Mouse (Mus musculus): ENCODE measurements around the gene Mphosph10. TPM values are rescaled to one million over a fixed set of nuclear protein-coding genes. Genes with fewer than 3 reads are reported as not detected.
A peak's percentile ranks its signal among the peaks of the same experiment; 100 is the strongest.

The Mphosph10 gene
- polyA plus RNA-seq, 1 experiment = 9.3 TPM

DNA sequence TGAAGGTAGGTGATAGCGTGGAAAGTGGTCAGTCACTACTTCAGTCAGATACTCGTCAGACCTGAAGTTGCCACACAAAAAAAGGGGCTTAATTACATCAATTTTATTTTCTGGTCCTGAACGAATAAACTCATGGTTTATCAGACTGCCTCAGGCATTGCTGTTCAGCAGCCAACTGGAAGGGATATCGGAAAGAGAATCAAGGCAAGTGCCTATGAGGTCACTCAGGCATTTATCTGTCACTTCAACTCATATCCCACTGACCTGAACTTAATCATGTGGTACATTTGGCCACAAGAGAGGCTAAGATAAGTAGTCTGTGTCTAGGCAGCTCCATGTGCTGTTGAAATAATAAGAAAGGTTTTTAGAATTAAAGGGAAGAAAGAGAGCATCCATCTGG is 10.4 kb upstream of the Mphosph10 start:
- Histone ChIP-seq H3K79me2 (ENCODE audit: control insufficient read depth, insufficient read depth) (no peaks in the 10 kb centered on the region), H3K27me3 (ENCODE audit: control insufficient read depth, insufficient read depth, insufficient read length) (no peaks in the 10 kb centered on the region)

DNA sequence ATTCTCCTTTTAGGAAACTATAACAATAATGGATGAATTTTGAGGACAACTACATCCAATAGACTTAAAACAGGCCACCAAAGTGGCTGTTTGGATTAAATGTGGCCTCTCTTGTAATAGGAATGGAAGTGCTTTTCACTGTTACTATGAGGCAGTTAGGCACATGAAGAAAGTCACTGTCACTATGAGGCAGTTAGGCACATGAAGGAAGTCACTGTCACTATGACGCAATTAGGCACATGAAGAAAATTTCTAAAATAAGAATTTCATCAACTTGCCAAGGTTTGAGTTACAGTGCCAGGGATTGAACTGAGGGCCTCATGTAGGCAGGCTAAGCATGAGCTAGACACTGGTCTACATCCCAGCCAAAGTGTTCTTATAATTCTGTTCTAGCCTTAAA is 8.7 kb upstream of the Mphosph10 start:
- no peaks in the 10 kb centered on the region for H3K79me2 ChIP-seq (ENCODE audit: control insufficient read depth, insufficient read depth)
- H3K36me3 ChIP-seq (ENCODE audit: control insufficient read depth, insufficient read depth) = no peaks in the 10 kb centered on the region
- H3K79me3 ChIP-seq (ENCODE audit: low read depth) = no peaks in the 10 kb centered on the region
- no peak overlapping the region for H3K4me3 ChIP-seq (ENCODE audit: insufficient read depth, poor library complexity, severe bottlenecking)
- no peak overlapping the region for H3ac ChIP-seq (ENCODE audit: control insufficient read depth, insufficient read length, low read depth)
- no peaks in the 10 kb centered on the region for H3K27me3 ChIP-seq (ENCODE audit: control insufficient read depth, insufficient read depth, insufficient read length)
- TF ChIP-seq MAX (IDR thresholded peaks at IDR 0.05) (no peak), MYOD1 (IDR thresholded peaks at IDR 0.05; ENCODE audit: control insufficient read depth, insufficient read length, low read depth) (no peak), CTCF (IDR thresholded peaks at IDR 0.05; ENCODE audit: control insufficient read depth, insufficient read depth, insufficient read length) (no peak), USF1 (IDR thresholded peaks at IDR 0.05; ENCODE audit: low read depth) (no peak), CEBPB (IDR thresholded peaks at IDR 0.05; ENCODE audit: low read depth) (no peak), MYOG (IDR thresholded peaks at IDR 0.05; ENCODE audit: control insufficient read depth, extremely low read depth, insufficient read length) (no peak)

More for the DNA sequence above, 10.4 kb upstream of the Mphosph10 start:
- TF ChIP-seq CTCF (IDR thresholded peaks at IDR 0.05; ENCODE audit: control insufficient read depth, insufficient read depth, insufficient read length) (no peak), MYOD1 (IDR thresholded peaks at IDR 0.05; ENCODE audit: control insufficient read depth, insufficient read length, low read depth) (no peak), FOSL1 (IDR thresholded peaks at IDR 0.05; ENCODE audit: insufficient read depth, low read length, poor library complexity, severe bottlenecking) (no peak)
- H3K36me3 ChIP-seq (ENCODE audit: control insufficient read depth, insufficient read depth) = no peaks in the 10 kb centered on the region
- no peak overlapping the region for H3ac ChIP-seq (ENCODE audit: control insufficient read depth, insufficient read length, low read depth)
- no peaks in the 10 kb centered on the region for H3K79me3 ChIP-seq (ENCODE audit: low read depth)
- no peak overlapping the region for H3K4me3 ChIP-seq (ENCODE audit: insufficient read depth, poor library complexity, severe bottlenecking)

DNA sequence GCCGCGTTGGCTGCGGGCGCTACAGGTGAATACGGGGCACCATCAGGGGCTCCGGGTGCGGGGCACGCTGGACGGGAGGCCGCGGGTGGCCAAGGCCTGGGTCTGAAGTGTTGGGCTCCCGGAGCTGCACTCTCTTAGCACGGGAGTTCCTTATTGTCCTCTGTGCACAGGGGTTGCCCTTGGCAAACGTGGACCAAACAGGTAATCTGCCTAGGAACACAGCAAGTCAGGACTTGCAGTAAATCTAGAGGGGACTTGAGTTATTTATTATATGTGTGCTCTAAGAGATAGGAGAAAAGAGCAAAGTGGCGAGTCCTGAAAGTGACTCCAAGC is 717 bp upstream of the Mphosph10 start:
- TF ChIP-seq FOSL1 (IDR thresholded peaks at IDR 0.05; ENCODE audit: insufficient read depth, low read length, poor library complexity, severe bottlenecking) (no peak), MAX (IDR thresholded peaks at IDR 0.05) (no peak), USF1 (IDR thresholded peaks at IDR 0.05; ENCODE audit: low read depth) (no peak), CEBPB (IDR thresholded peaks at IDR 0.05; ENCODE audit: low read depth) (no peak), CTCF (IDR thresholded peaks at IDR 0.05; ENCODE audit: control insufficient read depth, insufficient read depth, insufficient read length) (no peak), MYOD1 (IDR thresholded peaks at IDR 0.05; ENCODE audit: control insufficient read depth, insufficient read length, low read depth) (no peak), MYOG (IDR thresholded peaks at IDR 0.05; ENCODE audit: control insufficient read depth, extremely low read depth, insufficient read length) (no peak)
- H3K79me2 ChIP-seq (ENCODE audit: control insufficient read depth, insufficient read depth) = peaks cover 39% of the 10 kb centered on the region
- peak overlapping the region; percentile 80 for H3ac ChIP-seq (ENCODE audit: control insufficient read depth, insufficient read length, low read depth)
- no peaks in the 10 kb centered on the region for H3K27me3 ChIP-seq (ENCODE audit: control insufficient read depth, insufficient read depth, insufficient read length)
- H3K4me3 ChIP-seq (ENCODE audit: insufficient read depth, poor library complexity, severe bottlenecking) = peak overlapping the region; percentile 37
- peaks cover 26% of the 10 kb centered on the region for H3K79me3 ChIP-seq (ENCODE audit: low read depth)
- peaks cover 20% of the 10 kb centered on the region for H3K36me3 ChIP-seq (ENCODE audit: control insufficient read depth, insufficient read depth)

DNA sequence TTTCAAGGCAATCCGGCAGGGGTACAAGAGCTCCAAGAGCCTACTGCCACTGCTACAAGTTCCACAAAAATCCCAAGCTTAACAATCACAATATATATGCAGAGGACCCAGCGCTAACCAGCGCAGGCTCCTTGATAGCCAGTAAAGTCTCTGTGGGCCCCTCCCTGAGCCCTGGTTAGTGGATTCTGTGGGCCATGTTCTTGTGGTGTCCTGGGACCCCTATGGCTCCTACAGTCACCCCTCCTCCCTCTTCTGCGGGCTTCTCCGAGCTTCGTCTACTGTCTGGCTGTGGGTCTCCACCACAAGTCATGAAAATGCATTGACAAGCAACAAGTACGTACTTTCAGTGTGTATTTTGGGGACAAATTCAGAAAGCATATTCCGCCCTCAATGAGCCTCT is 589 bp downstream of the Mphosph10 start:
- Histone ChIP-seq H3K79me2 (ENCODE audit: control insufficient read depth, insufficient read depth) (peaks cover 39% of the 10 kb centered on the region), H3ac (ENCODE audit: control insufficient read depth, insufficient read length, low read depth) (peak overlapping the region; percentile 98), H3K36me3 (ENCODE audit: control insufficient read depth, insufficient read depth) (peaks cover 32% of the 10 kb centered on the region), H3K4me3 (ENCODE audit: insufficient read depth, poor library complexity, severe bottlenecking) (peak overlapping the region; percentile 74), H3K79me3 (ENCODE audit: low read depth) (peaks cover 26% of the 10 kb centered on the region), H3K27me3 (ENCODE audit: control insufficient read depth, insufficient read depth, insufficient read length) (no peaks in the 10 kb centered on the region)
- TF ChIP-seq MAX (IDR thresholded peaks at IDR 0.05) (no peak), USF1 (IDR thresholded peaks at IDR 0.05; ENCODE audit: low read depth) (no peak), CTCF (IDR thresholded peaks at IDR 0.05; ENCODE audit: control insufficient read depth, insufficient read depth, insufficient read length) (no peak), CEBPB (IDR thresholded peaks at IDR 0.05; ENCODE audit: low read depth) (no peak), FOSL1 (IDR thresholded peaks at IDR 0.05; ENCODE audit: insufficient read depth, low read length, poor library complexity, severe bottlenecking) (no peak), MYOG (IDR thresholded peaks at IDR 0.05; ENCODE audit: control insufficient read depth, extremely low read depth, insufficient read length) (no peak), MYOD1 (IDR thresholded peaks at IDR 0.05; ENCODE audit: control insufficient read depth, insufficient read length, low read depth) (no peak)

DNA sequence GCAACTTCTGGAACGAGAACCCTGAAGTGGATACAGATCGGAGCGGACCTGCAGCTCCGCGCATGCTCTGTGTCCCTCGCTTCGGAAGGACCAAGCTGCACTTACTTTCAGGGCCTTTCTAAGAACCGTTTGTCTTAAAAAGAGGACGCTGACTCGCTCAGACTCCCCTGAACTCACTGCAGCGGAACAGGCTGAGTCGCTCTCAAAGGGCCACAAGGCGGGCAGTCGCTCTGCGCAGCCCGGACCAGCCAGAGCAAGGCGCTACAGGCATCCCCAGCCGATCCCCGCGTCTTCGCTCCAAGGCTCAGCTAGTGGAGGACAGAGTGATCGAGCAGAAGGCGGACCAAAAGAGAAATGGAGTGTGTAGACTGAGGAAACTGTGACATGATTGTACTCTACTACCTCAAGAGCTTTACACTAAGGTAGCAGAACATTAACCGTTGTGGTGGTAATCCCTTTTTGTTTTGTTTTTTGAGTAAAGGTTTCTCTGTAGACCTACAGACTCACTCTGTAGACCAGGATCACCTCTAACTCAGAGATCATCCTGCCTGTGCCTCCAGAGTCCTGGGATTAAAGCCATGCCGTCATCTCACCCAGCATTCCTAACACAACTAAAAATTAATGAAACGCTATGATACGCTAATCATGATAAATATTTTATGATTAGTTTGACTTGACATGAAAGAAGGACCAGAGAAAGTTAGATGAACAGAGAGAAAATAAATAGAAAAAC is 18.1 kb downstream of the Mphosph10 start, which contains the start of gene Fan1:
Gene Fan1, minus strand, starts transcription at position 266 of the 733 bp plus-strand sequence.
- no peaks in the 10 kb centered on the region for H3K79me3 ChIP-seq (ENCODE audit: low read depth)
- H3ac ChIP-seq (ENCODE audit: control insufficient read depth, insufficient read length, low read depth) = peak within 1 kb of the TSS; percentile 50
- peaks cover 32% of the 10 kb centered on the region for H3K36me3 ChIP-seq (ENCODE audit: control insufficient read depth, insufficient read depth)
- no peaks in the 10 kb centered on the region for H3K79me2 ChIP-seq (ENCODE audit: control insufficient read depth, insufficient read depth)
- TF ChIP-seq MYOD1 (IDR thresholded peaks at IDR 0.05; ENCODE audit: control insufficient read depth, insufficient read length, low read depth) = no peak
- no peak for TF ChIP-seq CTCF (IDR thresholded peaks at IDR 0.05; ENCODE audit: control insufficient read depth, insufficient read depth, insufficient read length)
- TF ChIP-seq MAX (IDR thresholded peaks at IDR 0.05) = peak; percentile 70
- no peak for TF ChIP-seq MYOG (IDR thresholded peaks at IDR 0.05; ENCODE audit: control insufficient read depth, extremely low read depth, insufficient read length)
- H3K27me3 ChIP-seq (ENCODE audit: control insufficient read depth, insufficient read depth, insufficient read length) = no peaks in the 10 kb centered on the region
- peak within 1 kb of the TSS; percentile 46 for H3K4me3 ChIP-seq (ENCODE audit: insufficient read depth, poor library complexity, severe bottlenecking)
